Mouse (Mus musculus) bone marrow, adult 2 months (tissue): ENCODE measurements at regions not wholly inside any gene's neighbourhood (a gene's known extent, or its start where the extent isn't known, plus 50 kb on each side); places are given as distances from the start of the nearest gene placed in this dataset.

ENCODE experiments used
- H3K27ac ChIP-seq: fragments of 200-500 bp; 2 replicates; pipeline ENCODE4 v1.5.1; 2012; ENCODE audit warnings: low read depth, mild to moderate bottlenecking, control low read depth, inconsistent platforms, low read length; ENCODE audit not compliant: control insufficient read depth, poor library complexity, insufficient read depth
- H3K4me1 ChIP-seq: fragments of 200-500 bp; 2 replicates; pipeline ENCODE4 v1.6.1; 2011; ENCODE audit warnings: low read length; ENCODE audit not compliant: control insufficient read depth, insufficient read depth
- H3K4me3 ChIP-seq: fragments of 200-500 bp; replicated peaks from 2 replicates; pipeline ENCODE3; 2011; ENCODE audit warnings: mild to moderate bottlenecking, low read depth, low read length, control low read depth; ENCODE audit not compliant: control insufficient read depth
- CTCF ChIP-seq: fragments of 200-500 bp; IDR thresholded peaks from 2 replicates; pipeline ENCODE4 v1.5.1; 2011; ENCODE audit warnings: low read length, control low read depth; ENCODE audit not compliant: control insufficient read depth, insufficient read depth
- POLR2A ChIP-seq: fragments of 200-500 bp; IDR thresholded peaks from 2 replicates; pipeline ENCODE4 v1.6.1; 2011; ENCODE audit warnings: low read depth, mild to moderate bottlenecking, control low read depth, low read length, borderline replicate concordance; ENCODE audit not compliant: control insufficient read depth
- WGBS: fragments of 180-500 bp; shearing (Covaris S2); methylation state at CpG from one replicate; pipeline ENCODE4 v1.1.7; 2018; 5-methylcytosine and 5-hydroxymethylcytosine counted together

DNA sequence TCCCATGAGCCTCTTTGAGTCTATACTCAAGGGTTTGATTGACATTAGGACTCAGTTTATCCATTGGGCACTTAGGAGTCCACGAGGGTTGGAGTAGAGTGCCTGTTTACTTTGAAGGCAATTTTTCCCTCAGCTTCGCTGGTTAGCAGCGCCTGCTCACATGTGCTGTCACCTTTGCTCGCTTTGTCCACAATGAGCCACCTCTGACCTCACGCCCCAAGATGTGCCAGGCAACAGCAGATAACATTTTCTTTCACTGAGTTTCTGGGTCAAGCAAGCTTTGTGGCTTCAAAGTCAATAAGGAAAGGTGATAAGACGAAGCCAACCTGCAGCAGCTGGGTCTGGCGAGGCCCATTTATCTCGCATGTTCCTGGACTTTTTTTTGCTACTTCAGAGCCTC, 99.3 kb upstream of the Afdn start:
- no peak for TF ChIP-seq CTCF
- TF ChIP-seq POLR2A = no peak
- Histone ChIP-seq H3K4me3 (no peak overlapping the region), H3K4me1 (peaks cover 6% of the 10 kb centered on the region), H3K27ac (no peak overlapping the region)
- 70% methylated on average over 8 of the region's 8 CpGs for WGBS

DNA sequence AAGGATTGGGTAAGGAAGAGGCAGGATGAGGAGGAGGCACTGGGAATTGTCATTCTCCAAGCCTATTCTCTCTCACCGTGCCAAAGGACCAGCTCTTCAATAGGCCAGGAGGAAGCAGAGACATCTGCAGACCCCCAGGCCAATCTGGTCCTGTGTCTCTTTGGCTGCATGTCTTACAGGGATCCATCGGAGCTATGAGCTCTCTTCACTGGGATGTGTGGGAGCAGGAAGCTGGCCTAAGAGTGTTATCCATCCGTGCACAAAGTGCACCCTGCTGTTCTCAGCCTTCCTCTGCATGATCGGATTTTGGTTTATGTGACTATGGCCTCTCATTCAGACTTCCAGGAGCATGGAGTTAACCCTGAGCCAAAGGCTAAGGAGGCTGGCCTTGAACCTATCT, 98.2 kb upstream of the Afdn start:
- WGBS = 85% methylated on average over 4 of the region's 4 CpGs
- TF ChIP-seq POLR2A = no peak
- TF ChIP-seq CTCF = no peak
- Histone ChIP-seq H3K27ac (no peak overlapping the region), H3K4me1 (peaks cover 6% of the 10 kb centered on the region), H3K4me3 (no peak overlapping the region)
